Mouse (Mus musculus) layer of hippocampus, adult 2 months (tissue): ENCODE measurements at regions not wholly inside any gene's neighbourhood (a gene's known extent, or its start where the extent isn't known, plus 50 kb on each side); places are given as distances from the start of the nearest gene placed in this dataset.

ENCODE experiments used
- DNase-seq, 2 experiments: peaks; one replicate each; pipeline ENCODE4 v3.0.0; 2022; ENCODE audit warnings: low spot score in 2 of 2
- H3K27ac ChIP-seq: fragments of 200-600 bp; 2 replicates; pipeline ENCODE4 v1.8.1; 2022
- H3K4me3 ChIP-seq: fragments of 200-600 bp; 2 replicates; pipeline ENCODE4 v1.8.1; 2022; ENCODE audit warnings: mild to moderate bottlenecking
- CTCF ChIP-seq: fragments of 200-600 bp; conservative IDR thresholded peaks from 2 replicates; pipeline ENCODE4 v1.8.1; 2022; ENCODE audit warnings: antibody characterized with exemption, mild to moderate bottlenecking, moderate library complexity

GRCm38 (mm10) chr6:143380490-143380889, 213.5 kb downstream of the Etnk1 start:
- no peak for TF ChIP-seq CTCF
- no peak for DNase-seq
- no peak overlapping the region for H3K4me3 ChIP-seq
- no peak overlapping the region for H3K27ac ChIP-seq

DNA sequence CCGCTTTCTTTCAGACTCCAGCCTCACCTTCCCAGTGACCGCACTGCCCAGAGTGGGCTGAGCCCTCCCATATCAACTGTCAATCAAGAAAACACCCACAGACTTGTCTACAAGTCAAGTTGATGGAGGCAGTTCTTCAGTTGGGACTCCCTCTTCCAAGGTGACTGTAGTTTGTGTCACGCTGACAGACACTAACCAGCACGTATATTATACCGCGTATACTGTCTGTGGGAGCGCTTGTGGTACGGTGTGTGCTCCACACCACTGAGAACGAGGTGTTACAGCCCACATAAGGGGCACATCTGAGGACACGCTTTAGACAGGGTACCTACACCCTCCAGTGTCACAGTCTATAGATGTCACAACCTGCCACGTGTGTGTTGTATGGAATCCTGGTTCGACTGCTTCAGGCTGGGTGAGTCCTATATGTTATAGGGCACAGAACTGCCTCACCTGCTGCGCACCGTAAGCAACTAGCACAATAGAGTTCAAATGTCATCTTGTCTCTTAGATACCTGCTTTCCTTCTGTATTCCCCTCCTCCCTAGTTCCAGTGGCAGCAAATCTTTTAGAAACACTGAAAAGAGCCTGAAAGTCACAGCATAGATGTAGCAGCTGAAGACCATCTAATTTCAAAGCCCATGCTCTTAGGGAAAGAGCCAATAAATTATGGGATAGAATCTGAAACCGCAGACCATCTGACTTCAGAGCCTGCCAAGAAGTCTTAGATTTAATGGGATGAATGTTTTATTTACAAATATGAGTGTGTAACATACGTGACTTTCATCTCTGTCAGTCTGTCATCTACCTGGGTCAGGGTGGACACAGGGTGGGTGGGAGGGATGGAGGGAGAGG, 219.8 kb downstream of the Etnk1 start:
- Histone ChIP-seq H3K27ac (no peak overlapping the region), H3K4me3 (no peak overlapping the region)
- TF ChIP-seq CTCF, result no peak
- no peak for DNase-seq

- TF ChIP-seq CTCF, result no peak
- Histone ChIP-seq H3K27ac (no peak overlapping the region), H3K4me3 (no peak overlapping the region)
- no peak for DNase-seq
Measured at GRCm38 (mm10) chr6:143393543-143394207, 226.7 kb downstream of the Etnk1 start.

DNA sequence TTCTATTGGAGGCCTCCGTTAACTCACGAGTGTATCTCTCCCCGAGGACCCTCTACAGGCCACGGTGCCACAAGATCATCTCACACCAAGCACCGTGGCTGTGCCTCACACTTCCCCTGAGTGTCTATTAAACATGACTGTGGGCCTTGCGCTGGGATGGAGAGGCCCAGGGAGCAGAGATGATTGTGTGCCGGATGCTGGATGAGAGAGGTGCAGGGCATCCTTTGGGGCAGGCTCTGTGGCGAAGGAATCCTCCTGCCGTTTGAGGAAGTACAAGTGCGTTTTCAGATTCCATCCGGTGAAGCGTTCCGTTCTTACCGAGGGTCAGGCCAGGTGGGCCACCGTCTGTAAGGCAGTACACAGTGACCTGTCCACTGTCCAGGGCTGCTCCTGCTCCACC, 227.4 kb downstream of the Etnk1 start:
- TF ChIP-seq CTCF, result no peak
- Histone ChIP-seq H3K27ac (no peak overlapping the region), H3K4me3 (no peak overlapping the region)
- no peak for DNase-seq

DNA sequence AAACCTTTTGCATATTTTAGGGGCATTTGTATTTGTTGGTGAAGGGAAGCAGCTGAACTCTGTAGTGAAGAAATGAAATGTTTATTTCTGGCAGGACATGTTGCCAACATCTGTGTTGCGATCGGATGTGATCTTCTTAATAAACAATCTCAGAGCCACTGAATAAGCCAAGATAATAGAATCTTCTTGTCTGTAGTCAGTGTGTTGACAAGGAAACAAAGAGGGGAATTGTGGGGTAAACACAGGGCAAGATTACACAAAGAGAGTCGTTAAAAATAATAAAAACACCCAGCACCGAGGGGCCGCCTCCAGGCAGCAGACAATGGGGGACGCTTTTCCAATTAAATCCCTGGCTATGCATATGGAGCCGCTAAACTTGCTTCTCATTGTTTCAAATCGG, 234.4 kb downstream of the Etnk1 start:
- TF ChIP-seq CTCF, result no peak

DNA sequence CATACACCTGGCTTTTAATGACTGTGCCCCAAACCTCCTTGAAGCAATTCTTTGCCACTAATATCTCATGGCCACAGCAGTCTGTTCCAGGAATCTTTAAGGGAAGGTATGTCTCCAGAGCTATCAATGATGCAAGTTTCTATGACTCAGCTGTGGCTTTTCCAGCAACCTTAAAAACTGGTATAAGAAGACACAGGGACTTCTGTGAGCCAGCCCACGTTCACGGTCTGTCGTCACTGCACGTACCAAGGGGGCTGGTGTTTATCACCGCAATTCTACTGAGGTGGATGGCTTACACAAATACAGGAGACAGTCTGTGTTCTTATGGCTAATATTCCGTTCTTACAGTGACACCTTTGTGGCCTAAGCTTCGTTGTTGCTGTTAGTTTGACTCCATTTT, 234.9 kb downstream of the Etnk1 start:
- no peak for DNase-seq
- Histone ChIP-seq H3K4me3 (no peak overlapping the region), H3K27ac (no peak overlapping the region)
- TF ChIP-seq CTCF, result no peak

More for the DNA sequence above, 234.4 kb downstream of the Etnk1 start:
- Histone ChIP-seq H3K27ac (no peak overlapping the region), H3K4me3 (no peak overlapping the region)
- DNase-seq, result no peak

GRCm38 (mm10) chr6:143402766-143403165, 235.7 kb downstream of the Etnk1 start:
- TF ChIP-seq CTCF, result no peak
- no peak for DNase-seq
- H3K27ac ChIP-seq, result no peak overlapping the region
- H3K4me3 ChIP-seq, result no peak overlapping the region

- DNase-seq, result no peak
- H3K27ac ChIP-seq, result no peak overlapping the region
- TF ChIP-seq CTCF, result no peak
- no peak overlapping the region for H3K4me3 ChIP-seq
Measured at GRCm38 (mm10) chr6:143404521-143404920, 237.5 kb downstream of the Etnk1 start.

DNA sequence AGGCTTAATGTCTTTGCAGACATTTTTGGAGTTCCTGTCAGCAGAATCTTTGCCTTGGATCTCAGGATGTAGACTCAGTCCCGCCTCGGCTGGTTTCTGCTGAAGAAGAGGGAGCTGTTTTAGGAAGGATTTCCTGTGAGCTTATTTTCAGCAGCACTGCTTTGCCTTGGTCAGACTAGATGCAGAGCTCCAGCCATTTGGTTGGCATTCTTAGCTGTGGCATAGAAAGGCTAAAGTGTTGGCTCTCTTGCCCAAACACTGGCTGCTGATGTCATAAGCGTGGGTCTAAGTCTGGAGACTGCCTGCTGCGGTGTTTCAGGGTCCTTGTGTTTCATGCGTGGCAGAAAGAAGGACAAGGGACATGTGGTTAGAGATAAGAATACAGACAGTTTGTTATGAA, 245.0 kb downstream of the Etnk1 start:
- no peak for TF ChIP-seq CTCF
- no peak overlapping the region for H3K4me3 ChIP-seq
- no peak overlapping the region for H3K27ac ChIP-seq
- DNase-seq, result no peak

GRCm38 (mm10) chr6:143412721-143413120, 245.7 kb downstream of the Etnk1 start:
- Histone ChIP-seq H3K4me3 (no peak overlapping the region), H3K27ac (no peak overlapping the region)
- TF ChIP-seq CTCF, result no peak
- DNase-seq, result no peak

DNA sequence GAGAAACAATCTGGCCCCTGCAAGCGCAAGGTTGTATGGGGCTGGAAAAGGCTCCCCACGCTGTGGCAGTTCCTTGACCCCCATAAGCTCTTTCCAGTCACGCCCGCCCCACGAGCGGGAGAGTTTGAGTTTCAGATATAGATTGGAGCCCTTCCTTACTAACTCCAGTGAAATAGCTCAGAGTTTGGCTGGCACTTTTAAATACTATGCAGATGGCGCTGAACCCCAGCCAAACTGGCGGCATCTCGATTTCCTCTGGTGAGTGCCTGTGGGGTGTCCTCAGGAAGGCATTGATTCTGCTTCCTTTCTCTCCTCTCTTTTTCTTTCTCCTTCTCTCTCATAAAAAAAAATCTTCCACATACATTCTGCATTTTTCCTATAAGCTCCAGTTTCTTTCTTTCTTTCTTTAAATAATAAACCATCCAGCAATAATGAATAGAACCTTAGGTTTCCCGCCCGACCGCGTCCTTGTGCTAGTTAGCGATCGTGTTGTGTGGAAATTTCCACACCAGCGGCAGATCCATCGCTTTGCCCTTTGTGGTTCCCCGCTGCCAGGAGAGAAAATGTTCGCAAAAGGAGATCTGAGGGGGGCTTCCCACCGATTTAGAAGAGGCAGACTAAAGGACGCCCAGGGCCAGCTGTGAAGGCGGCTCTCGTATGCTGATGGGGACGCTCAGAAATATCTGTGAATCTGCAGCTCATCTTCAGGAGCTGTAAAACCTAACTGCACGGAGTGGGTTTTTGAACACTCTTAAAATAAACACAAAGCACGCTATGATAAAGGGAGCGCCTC, 247.8 kb downstream of the Etnk1 start:
- peak; percentile 83 to 87 for DNase-seq
- no peak for TF ChIP-seq CTCF
- peak overlapping the region; percentile 51 for H3K4me3 ChIP-seq
- H3K27ac ChIP-seq, result peak overlapping the region; percentile 86

GRCm38 (mm10) chr6:143415383-143415778, 248.4 kb downstream of the Etnk1 start:
- no peak for TF ChIP-seq CTCF
- H3K4me3 ChIP-seq, result peak overlapping the region; percentile 51
- peak overlapping the region; percentile 86 for H3K27ac ChIP-seq
- peak in 1 of 2 experiments; percentile 27 for DNase-seq

DNA sequence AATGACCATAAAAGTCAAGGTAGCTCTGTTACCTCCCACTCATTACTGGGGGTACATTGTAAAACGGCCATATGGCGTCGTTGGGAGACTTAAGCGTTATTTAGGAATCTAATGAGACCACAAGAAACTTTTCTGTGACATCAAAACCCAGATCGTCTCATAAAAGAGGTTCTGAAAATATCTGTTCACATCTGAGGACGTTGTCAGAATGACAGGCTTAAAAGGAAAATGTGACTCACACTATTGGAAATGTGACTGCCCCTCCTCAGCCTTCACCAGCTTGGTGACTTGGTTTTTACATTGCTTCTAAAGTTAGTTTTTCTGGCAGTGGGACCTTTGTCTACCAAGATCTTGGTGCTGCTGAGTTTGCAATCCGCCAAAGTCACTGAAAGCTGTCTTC, 252.9 kb downstream of the Etnk1 start:
- no peak for TF ChIP-seq CTCF
- Histone ChIP-seq H3K27ac (no peak overlapping the region), H3K4me3 (no peak overlapping the region)
- DNase-seq, result no peak
